ENCODE assay signal across 11 mouse cellular contexts in genomic region chr7:80830193-80830803, GRCm38 (mm10). TPM values are rescaled to one million over a fixed set of nuclear protein-coding genes. Genes with fewer than 3 reads are reported as not detected.
DNase-seq lines count a peak whose midpoint lies in the region; ATAC-seq and TF ChIP-seq lines count a peak whose summit lies in the region.
"Had no signal": no experiment of that assay in that cellular context is flagged by ENCODE, and none has a peak within 500 bp of the region (broad histone marks: within the 10 kb centered on the region; RNA-seq: fewer than 3 reads in every experiment).

No protein-coding gene starts in this region.

- peak; percentile 45; the same call in 1 of the 2 replicates for ATAC-seq in liver, embryonic 16.5 days (ENCODE audit: low read depth)
- ATAC-seq: Patski had no signal

- no peak for TF ChIP-seq CTCF in gastrocnemius, adult 2 months (IDR thresholded peaks at IDR 0.05)
- no peak for TF ChIP-seq CTCF in spleen, adult 2 months (IDR thresholded peaks at IDR 0.05; ENCODE audit: extremely low read depth, insufficient read depth, insufficient read length, insufficient replicate concordance)

- H3K27ac ChIP-seq in gastrocnemius, adult 2 months, result peak overlapping the region; percentile 7; the same call in 1 of the 2 replicates
- H3K27ac ChIP-seq in spleen, adult 2 months (ENCODE audit: insufficient read depth, low read length), result no peak overlapping the region
- H3K27ac ChIP-seq in liver, embryonic 16.5 days (ENCODE audit: low read length), result no peak overlapping the region

- no peaks in the 10 kb centered on the region for H3K27me3 ChIP-seq in spleen, adult 2 months (ENCODE audit: control insufficient read depth, insufficient read depth, low read length)
- H3K27me3 ChIP-seq in liver, embryonic 16.5 days (ENCODE audit: control insufficient read depth, insufficient read depth, low read depth, low read length), result no peaks in the 10 kb centered on the region
- H3K27me3 ChIP-seq: Patski had no signal

- no peaks in the 10 kb centered on the region for H3K36me3 ChIP-seq in spleen, adult 2 months (ENCODE audit: control insufficient read depth, insufficient read depth, low read length)
- no peaks in the 10 kb centered on the region for H3K36me3 ChIP-seq in liver, embryonic 16.5 days (ENCODE audit: control insufficient read depth, insufficient read depth)

- peak; percentile 30 for DNase-seq in gastrocnemius, adult 2 months
- no peak for DNase-seq in gastrocnemius, postnatal 36 days
- peak; percentile 36 to 45 for DNase-seq in spleen, adult 2 months (ENCODE audit: low read depth in 1 of 2, low spot score in 2 of 2)
- DNase-seq in spleen, postnatal 10 days (ENCODE audit: low spot score in 2 of 2), result no peak
- no peak for DNase-seq in T-cell, adult 2 months (ENCODE audit: low spot score)
- DNase-seq in left cerebral cortex, adult 18-20 months (ENCODE audit: low spot score in 2 of 2), result no peak
- no peak for DNase-seq in layer of hippocampus, adult 8-10 months (ENCODE audit: low spot score in 2 of 2)
- DNase-seq: kidney, adult 8-10 months had no signal

- intact Hi-C loops in gastrocnemius, adult 2 months (cut with DNase I), result no loop called here
- intact Hi-C loops in gastrocnemius, postnatal 36 days (cut with DNase I), result no loop called here

- H3K4me3 ChIP-seq in gastrocnemius, adult 2 months, result no peak overlapping the region
- no peak overlapping the region for H3K4me3 ChIP-seq in spleen, adult 2 months (ENCODE audit: extremely low read depth, insufficient read depth, insufficient read length)
- no peak overlapping the region for H3K4me3 ChIP-seq in liver, embryonic 16.5 days (ENCODE audit: low read depth, low read length)
- H3K4me3 ChIP-seq: megakaryocyte, embryonic 14.5 days had no signal

- no peak overlapping the region for H3K4me2 ChIP-seq in liver, embryonic 16.5 days (ENCODE audit: low read depth, low read length)

- H3K4me1 ChIP-seq in spleen, adult 2 months (ENCODE audit: control insufficient read depth, insufficient read depth, insufficient read length), result peaks cover 2% of the 10 kb centered on the region
- H3K4me1 ChIP-seq in liver, embryonic 16.5 days (ENCODE audit: control insufficient read depth, low read depth, low read length), result peaks cover 6% of the 10 kb centered on the region

- H3K9ac ChIP-seq in liver, embryonic 16.5 days (ENCODE audit: low read depth, low read length), result no peak overlapping the region

- H3K9me3 ChIP-seq in liver, embryonic 16.5 days (replicated peaks; ENCODE audit: control insufficient read depth, low read length), result no peaks in the 10 kb centered on the region
- H3K9me3 ChIP-seq: megakaryocyte, embryonic 14.5 days had no signal

- WGBS in spleen, adult 2 months, result 67% methylated on average over 15 of the region's 15 CpGs
- WGBS in liver, embryonic 16.5 days (ENCODE audit: insufficient replicate concordance), result 71% methylated on average over 15 of the region's 15 CpGs

- TF ChIP-seq POLR2A in spleen, adult 2 months (IDR thresholded peaks at IDR 0.05; ENCODE audit: low read depth, low read length), result no peak

RNA-seq across cellular contexts. Expression of gene Iqgap1, which starts 4.5 kb away (rescaled TPM):
- 10 to 100 TPM; 14.8 to 16.0 TPM for total RNA-seq in gastrocnemius, adult 2 months (2021)
- total RNA-seq in gastrocnemius, postnatal 36 days (2021), result 10 to 100 TPM; 15.7 to 17.2 TPM
- polyA plus RNA-seq in spleen, adult 2 months (2012; rRNA removed), result 55.9 and 70.9 TPM in 2 replicates
- polyA plus RNA-seq in liver, embryonic 16.5 days (2015; fragmentation: Nextera tagmentation; extraction: Ambion mirVana), result 15.8 and 15.9 TPM in 2 replicates
- 10 to 100 TPM; 22.6 to 23.3 TPM for total RNA-seq in left cerebral cortex, adult 18-20 months (2021)
- 10 to 100 TPM; 26.3 to 29.4 (median 26.8) TPM for total RNA-seq in layer of hippocampus, adult 8-10 months (2022)

RNA-seq across cellular contexts. Expression of gene Zscan2, which starts 30.4 kb away (rescaled TPM):
- total RNA-seq in gastrocnemius, adult 2 months (2021), result 1 to 10 TPM; 1.3 to 1.7 TPM
- total RNA-seq in gastrocnemius, postnatal 36 days (2021), result 1 to 10 TPM; 1.3 TPM
- 4.3 and 6.5 TPM in 2 replicates for polyA plus RNA-seq in spleen, adult 2 months (2012; rRNA removed)
- 0.30 and 0.36 TPM in 2 replicates for polyA plus RNA-seq in liver, embryonic 16.5 days (2015; fragmentation: Nextera tagmentation; extraction: Ambion mirVana)
- total RNA-seq in left cerebral cortex, adult 18-20 months (2021), result 10 to 100 TPM; 15.9 to 17.0 TPM
- 10 to 100 TPM; 11.8 to 15.0 (median 13.5) TPM for total RNA-seq in layer of hippocampus, adult 8-10 months (2022)

Comparison
In these comparisons a context has a peak if more than half of its experiments do, and no peak if none do; other contexts are left out.
1. DNase-seq: peak in gastrocnemius, adult 2 months (single experiment) and spleen, adult 2 months (2 of 2); none in gastrocnemius, postnatal 36 days (0 of 2), spleen, postnatal 10 days (0 of 2), T-cell, adult 2 months (single experiment), left cerebral cortex, adult 18-20 months (0 of 2) and layer of hippocampus, adult 8-10 months (0 of 2).
2. RNA of gene Zscan2, which starts 30.4 kb away (total RNA-seq): 15.9 to 17.0 TPM in left cerebral cortex, adult 18-20 months and 11.8 to 15.0 TPM in layer of hippocampus, adult 8-10 months; 1.3 to 1.7 TPM in gastrocnemius, adult 2 months and 1.3 TPM in gastrocnemius, postnatal 36 days; every median in the first group is over 4 times any median in the second.